Mouse (Mus musculus) ES-CJ7 (cell line): ENCODE measurements at regions not wholly inside any gene's neighbourhood (a gene's known extent, or its start where the extent isn't known, plus 50 kb on each side); places are given as distances from the start of the nearest gene placed in this dataset.
A peak's percentile ranks its signal among the peaks of the same experiment; 100 is the strongest.

Experiments used
- DNase-seq: peaks from one replicate; pipeline ENCODE4 v3.0.0; 2011; ENCODE audit warnings: low read depth, low spot score

DNA sequence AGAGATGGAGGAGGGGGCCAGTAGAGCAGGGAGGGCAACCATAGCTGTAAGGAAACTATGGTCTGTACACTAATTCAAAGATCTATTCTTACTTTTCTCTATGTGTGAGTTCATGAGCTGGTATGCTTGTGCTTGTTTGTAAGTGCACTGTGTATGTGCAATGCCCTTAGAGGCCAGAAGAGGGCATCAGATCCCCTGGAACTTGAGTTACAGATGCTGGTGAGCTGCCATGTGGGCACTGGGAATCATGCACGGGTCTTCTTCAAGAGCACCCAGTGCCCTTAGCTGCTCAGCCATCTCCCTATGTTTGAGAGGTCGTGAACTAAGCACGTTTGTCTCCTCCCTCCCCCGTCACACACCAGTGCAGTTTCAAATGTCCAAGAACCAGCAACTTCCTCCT, 68.9 kb downstream of the Tbx3 start:
- peak; percentile 74 for DNase-seq

DNA sequence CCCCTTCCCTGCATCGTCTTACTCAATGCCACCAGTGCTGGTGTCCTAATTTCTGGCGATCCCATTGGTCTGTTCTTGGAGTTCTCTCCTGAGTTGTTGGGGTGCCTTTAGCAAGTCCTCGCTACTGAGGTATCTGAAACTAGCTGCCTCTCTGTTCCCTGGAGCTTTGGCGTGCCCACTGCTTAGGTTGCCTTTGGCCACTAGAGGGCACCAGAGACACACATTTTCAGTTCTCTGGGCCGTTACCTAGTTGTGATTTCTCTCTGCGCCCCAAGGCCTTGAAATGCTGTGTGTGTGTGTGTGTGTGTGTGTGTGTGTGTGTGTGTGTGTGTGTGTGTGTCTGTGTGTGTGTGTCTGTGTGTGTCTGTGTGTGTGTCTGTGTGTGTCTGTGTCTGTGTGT, 70.6 kb downstream of the Tbx3 start:
- DNase-seq, result peak; percentile 86

DNA sequence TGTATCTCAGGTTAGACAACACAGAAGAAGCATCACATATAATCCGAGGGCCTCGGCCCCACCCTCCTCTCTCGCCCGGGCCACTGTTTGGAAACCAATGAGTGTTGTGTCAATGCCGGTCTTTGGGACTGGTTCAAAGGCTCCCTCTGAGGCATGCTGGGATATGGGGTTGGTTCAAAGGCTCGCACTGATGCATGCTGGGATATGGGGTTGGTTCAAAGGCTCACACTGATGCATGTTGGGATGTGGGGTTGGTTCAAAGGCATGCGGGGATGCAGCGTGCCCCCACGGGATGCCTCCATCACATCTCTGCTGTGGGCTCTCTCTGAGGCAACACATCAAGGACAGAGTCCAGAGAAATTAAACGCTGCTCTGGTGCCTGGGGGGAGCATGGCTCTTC, 73.3 kb downstream of the Tbx3 start:
- peak; percentile 68 for DNase-seq

DNA sequence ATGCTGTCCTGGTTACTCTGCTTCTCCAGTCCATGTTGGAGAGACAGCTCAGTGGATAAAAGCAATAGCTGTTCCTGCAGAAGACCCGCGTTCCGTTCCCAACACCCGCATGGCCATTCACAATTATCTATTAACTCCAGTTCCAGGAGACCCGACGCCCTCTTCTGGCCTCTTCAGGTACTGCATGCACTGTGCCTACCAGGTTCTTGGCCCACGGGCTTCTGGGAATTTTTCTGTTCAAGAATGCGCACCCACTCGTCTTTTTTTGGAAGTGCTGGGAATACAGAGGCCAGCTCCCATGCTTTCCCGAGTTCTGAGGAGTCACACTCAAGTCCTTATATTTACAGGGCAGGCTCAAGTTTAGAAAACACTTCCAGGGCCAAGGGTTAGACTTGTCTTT, 76.6 kb downstream of the Tbx3 start:
- DNase-seq, result peak; percentile 89

DNA sequence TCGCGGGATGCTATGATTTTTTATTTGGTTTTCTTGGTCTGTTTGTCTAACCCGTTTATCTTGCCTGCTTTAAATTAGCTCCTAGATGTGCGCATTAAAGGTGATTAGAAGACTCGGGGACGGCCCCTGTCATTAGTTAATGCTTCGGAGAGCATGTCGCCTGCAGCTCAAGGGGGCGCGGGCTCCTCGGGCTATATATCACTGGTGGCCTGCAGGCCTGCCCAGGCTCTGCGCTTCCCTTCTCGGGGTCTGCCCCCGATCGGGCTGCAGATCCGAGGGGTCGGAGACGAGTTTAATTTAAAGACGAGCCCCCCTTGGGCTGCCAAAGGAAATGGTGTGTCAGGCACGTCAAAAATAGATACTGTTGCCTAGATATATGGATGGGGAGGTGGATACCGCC, 78.2 kb downstream of the Tbx3 start:
- DNase-seq, result no peak

DNA sequence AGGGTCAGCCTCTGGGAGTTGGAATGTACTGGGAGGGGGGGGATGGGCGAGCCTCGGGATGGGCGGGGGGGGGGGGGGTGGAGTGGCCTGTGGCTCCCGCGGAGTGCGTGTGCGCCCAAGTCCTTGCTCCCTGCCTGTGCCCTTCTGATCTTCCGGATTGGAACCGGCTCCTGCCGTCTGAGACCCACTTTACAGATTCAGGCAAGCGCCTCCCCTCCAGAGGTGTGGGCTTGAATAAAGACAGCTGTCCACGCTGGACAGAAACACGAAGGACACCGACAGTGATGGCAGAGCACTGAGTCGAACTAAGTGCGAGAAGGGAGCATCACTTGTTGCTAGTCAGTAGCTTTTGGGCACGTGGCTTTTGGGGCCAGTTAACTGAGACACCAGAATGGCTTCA, 78.7 kb downstream of the Tbx3 start:
- DNase-seq, result no peak

DNA sequence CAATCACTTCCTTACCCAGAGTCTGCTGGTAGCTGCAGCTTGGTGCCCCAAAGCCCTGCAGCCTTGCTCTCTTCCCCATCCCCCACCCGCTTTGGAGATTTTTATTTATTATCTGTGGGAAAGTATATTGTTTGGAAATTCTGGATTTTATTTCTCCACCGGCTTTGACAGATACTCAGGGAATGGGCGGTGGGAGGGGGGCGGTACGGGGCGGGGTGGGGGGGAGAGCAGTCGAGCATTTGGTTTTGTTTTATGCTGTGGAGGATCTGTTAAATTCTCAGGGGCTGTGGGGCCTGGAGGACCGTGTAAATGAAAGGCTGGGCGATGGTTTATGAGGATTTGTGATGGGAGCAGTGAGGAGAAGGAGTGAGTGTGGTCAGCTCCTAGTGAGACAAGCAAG, 76.7 kb upstream of the Tbx5 start:
- no peak for DNase-seq

DNA sequence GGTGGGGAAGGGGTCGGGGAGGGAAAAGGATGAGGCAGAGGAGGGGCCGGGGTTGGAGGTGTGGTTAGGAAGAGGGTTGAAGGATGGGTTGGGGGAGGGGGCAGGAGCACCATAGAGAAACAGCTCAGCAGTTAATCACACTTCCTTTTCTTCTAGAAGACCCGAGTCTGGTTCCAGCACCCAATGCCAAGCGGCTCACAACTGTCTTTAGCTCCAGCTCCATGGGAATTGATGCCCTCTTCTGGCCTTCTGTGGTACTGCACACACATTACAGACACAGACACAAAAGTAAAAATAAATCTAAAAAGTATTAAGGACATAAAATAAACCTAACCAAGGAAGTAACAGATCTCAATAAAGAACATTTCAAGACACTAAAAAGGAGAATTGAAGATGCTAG, 73.6 kb upstream of the Tbx5 start:
- peak; percentile 76 for DNase-seq

DNA sequence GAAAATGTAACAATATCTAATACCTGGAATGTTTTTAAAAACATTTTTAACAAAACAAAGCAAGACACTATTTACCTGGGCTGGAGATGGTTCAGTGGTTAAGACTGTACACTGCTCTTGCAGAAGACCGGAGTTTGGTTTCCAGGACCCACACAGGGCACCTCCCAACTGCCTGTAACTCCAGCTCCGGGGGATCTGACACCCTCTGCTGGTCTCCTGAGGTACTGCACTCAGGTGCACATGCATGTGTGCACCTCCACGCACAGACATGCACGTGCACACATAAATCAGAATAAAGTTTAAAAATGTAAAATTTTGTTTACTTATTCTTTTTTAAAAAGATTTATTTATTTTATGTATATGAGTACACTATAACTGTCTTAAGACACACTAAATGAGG, 70.4 kb upstream of the Tbx5 start:
- peak; percentile 80 for DNase-seq

DNA sequence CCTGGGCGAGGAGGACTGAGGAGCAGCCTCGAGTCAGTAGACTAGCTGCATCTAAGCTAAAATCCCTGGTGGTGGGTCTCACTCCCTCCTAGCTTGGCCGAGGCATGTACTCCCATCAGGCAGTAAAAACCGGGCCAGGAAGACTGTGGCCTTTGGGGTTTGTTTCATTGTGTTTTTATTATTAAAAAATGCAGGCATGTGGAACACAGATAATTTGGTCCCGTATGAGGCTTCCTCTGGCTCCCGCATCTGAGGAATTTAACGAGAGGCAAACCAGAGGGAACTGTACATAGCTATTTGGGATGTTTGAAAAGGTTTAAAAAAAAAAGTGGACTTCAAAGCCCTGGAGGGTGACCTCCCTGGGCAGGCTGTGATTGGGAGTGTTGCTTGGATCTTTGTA, 69.1 kb upstream of the Tbx5 start:
- no peak for DNase-seq

DNA sequence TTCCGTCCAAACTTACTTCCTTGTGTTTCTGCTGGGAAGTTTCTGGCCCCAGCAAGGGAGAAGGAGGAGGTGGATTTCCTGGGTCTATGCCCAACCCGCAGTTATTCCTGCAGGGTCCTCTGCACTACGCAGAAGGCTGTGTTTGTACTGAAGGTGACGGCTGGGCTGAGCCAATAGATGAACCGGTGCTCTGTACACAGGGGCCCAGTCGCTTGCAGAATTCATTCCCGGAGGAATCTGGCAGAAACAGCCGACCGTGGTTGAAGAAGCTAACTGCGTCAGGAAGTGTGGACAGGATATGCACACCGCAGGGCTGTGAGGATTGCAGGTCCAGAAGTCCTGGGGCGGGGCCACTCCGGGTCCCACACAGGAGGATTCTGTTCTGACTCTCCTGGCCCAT, 66.1 kb upstream of the Tbx5 start:
- no peak for DNase-seq

DNA sequence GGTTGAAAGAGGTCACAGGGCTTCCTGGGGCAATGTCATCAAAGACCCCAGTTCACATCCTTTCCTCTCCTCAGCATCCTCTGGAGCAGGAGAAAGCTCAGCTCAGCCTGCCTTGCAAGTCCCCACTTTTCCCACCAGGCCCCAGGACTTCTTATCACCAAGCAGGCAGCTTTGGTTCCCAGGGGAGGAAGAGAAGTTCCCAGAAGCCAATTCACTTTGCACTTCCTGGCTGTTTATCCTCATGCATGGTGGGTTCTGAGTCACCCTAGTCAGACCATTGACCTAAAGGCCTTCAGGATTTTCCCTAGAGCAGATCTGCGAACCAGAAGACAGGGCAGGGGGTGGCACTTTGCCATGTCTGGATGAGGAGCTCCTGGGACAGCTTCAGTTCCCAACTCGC, 61.5 kb upstream of the Tbx5 start:
- DNase-seq, result no peak

DNA sequence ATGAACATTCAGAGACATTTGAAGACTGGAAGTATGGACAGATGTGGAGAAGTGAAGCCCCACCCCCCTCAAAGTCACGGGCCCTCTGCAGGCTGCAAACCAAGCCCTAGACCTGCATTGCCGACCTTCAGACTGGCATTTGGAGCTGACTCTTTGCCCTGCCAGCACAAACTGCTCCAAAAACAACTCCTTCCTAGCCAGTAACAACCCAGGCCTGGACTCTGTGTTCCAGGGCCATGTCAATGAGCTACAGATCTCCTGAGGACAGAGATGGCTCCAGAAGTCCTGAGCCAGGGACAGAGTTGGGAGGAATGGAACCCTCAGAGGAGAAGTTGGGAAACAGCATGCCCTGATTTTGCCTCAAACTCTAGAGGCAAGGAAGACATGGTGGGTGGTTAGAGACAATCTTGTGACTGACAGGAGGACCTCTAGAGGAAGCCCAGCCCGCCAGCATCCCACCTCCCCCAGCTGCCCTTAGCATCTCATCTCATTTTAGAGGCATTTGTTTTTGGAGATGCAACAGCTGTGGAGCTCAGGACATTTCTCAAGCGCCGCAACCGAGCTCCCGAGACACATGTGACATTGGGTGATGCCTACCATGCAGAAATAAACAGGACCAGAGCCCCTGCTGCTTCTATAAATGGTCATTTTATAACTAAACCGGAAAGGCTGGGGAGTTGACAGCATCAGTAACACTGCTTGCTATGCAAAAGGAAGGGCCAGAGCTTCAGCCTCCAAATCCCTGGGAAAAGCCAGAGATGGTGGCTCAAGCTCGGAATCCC, 56.2 kb upstream of the Tbx5 start:
- no peak for DNase-seq

DNA sequence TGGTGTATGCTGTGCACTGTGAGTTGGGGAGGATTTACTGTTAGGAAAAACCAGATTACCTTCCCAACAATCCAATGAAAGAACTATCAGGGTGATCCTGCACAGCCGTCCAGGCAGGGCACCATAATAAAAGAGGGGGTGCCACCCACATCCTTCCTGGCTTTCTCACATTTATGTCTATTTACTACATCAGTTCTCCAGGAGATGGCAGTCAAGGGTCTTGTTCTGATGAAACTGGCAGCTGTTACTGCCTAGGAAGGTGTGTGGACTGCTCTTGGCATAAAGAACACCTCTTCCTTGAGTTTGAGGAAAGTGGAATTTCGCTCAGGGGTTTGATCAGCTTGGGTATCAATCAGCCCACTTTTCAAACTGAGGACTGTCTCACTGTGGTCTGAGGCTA, 54.6 kb upstream of the Tbx5 start:
- DNase-seq, result peak; percentile 52

DNA sequence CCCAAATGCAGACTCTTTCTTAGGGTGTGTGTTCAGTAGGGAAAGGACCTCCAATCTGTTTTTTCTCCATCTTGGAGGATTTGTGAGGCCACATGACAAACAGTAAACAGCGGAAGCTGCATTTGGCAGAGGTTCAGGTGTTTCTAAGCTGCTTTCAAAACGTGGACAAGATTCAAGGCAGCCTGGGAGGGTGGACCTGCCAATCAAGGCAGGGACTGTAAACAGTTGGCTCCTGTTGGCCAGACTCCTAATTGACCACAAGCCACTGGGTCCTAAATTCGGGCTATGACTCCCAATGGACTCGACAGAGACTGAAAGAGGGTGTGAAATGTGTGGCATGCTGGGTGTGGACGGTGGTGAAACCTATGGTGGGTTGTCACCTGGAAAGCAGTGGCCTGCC, 51.1 kb upstream of the Tbx5 start:
- DNase-seq, result no peak
